Mouse (Mus musculus) splenic B cell, adult 2 months (primary cell): Measurements from ENCODE around the gene Svip.
A peak's percentile ranks its signal among the peaks of the same experiment; 100 is the strongest.

Experiments
- DNase-seq: peaks from one replicate; pipeline ENCODE4 v3.0.0-alpha.2; 2011; ENCODE audit warnings: low read depth, low spot score
- H3K27me3 ChIP-seq: 2 replicates; pipeline ENCODE4 v1.6.1; 2012; ENCODE audit warnings: mild to moderate bottlenecking, low read length, moderate library complexity, mixed read lengths; ENCODE audit not compliant: control insufficient read depth, poor library complexity, insufficient read depth, severe bottlenecking
- H3K36me3 ChIP-seq: 2 replicates; pipeline ENCODE4 v1.6.1; 2012; ENCODE audit warnings: mild to moderate bottlenecking, low read length, moderate library complexity, mixed read lengths; ENCODE audit not compliant: control insufficient read depth, poor library complexity, insufficient read depth, severe bottlenecking

Svip gene

DNA sequence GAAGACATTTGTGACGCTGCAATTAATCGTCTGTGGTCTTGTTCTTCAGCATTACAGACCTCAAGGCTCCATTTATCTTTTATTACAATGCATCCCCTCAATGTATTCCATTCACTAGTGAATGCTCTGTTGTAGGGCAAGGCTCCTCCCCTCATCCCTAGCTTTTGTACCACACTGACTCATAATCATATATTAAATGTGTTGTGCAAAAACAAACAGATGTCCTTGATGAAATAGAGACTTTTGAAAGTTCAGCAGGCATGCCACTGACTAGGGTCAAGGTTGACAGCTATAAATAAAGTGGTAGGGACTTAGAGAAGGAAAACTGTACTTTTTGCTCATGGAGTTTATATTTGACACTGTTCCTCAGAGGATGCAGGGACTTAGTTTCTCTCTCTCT is 32.3 kb downstream of the Svip start:
- no peaks in the 10 kb centered on the region for H3K27me3 ChIP-seq
- no peak for DNase-seq
- H3K36me3 ChIP-seq: no peaks in the 10 kb centered on the region

DNA sequence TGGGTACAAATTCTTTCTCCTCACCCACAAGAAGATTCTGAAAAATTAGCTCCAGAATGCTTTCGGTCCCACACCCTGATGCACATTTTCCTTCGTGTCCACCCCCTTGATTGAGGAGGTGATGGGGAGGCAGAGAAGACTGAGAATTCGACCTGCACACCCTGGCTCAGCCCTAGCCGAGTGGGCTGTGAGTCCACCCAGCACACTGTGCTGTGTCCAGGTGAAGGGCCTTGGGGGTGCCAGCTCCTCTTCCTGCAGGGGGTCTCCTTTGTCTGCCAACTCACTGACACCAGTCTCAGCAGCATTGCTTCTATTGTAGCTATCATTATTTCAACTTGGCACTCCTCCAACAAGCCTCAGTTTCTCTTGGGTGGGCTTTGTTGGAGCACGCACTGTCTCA is 32.7 kb downstream of the Svip start:
- no peak for DNase-seq
- Histone ChIP-seq H3K36me3 (no peaks in the 10 kb centered on the region), H3K27me3 (no peaks in the 10 kb centered on the region)

DNA sequence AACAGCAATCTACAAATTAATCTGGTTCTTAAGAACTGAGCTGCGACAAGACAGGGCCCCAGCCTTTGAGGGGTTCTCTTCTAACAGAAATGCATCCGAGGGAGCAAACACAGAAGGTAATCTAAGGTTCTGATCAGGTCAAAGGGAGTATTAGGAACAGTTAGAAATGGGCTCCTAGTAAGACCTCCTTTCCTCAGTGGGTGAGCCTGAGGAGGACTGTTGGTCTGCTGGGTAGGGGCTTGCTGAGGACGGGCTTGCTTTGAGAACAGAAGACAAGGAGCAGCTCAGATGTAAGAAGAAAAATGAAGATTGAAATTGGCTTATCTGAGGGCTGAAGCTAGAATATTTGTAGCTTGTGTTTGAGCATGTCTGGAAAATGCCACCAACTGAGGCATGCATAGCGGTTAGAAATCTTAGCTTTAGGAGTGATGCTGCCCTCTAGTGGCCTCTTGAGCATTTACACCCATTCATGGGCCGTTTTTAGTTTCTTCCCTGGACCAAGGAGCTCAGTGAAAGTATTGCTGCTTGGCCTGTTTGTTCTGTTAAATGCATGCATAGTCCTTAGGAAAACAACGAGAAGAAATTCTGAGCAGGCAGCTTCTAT is 33.5 kb downstream of the Svip start:
- Histone ChIP-seq H3K36me3 (no peaks in the 10 kb centered on the region), H3K27me3 (no peaks in the 10 kb centered on the region)
- DNase-seq: peak; percentile 41

DNA sequence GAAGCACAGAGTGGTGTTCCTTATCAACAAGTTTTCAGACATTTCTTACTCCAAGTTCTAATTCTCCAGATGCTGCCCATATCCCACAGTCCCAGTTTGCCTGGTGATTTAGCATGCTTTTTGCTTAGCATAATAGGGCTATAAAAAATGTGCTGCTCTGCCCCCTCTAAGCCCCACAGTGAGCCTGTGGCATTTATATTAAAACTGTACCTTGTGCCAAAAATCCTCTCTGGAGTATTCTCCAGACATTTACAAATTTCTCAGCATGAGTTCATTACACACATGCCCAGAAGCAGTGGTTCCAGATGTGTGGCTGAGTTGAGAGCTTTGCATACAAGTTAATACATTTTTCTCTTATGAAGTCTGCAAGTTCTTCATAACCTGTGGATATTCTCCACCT is 36.4 kb downstream of the Svip start:
- H3K36me3 ChIP-seq: no peaks in the 10 kb centered on the region
- H3K27me3 ChIP-seq: no peaks in the 10 kb centered on the region
- DNase-seq: no peak

DNA sequence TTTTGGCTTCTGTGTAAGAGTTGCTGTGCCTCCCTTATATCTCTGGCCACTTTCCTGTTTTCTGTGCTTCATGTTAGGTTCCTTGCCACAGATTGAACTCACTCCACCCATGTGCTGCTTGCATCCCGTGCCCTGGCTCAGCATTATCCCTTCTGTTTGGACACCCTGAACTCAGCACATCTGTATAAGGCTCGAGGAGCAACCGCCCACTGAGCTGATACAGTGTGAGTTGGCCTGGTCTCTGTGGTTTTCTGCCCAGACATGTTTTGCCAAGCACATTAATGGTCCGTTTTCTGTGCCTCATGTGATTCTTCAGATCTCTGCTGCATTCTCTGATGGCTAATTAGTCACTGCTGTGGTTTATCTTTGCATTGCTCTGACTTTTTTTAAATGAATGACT is 38.2 kb downstream of the Svip start:
- DNase-seq: no peak
- no peaks in the 10 kb centered on the region for H3K27me3 ChIP-seq

DNA sequence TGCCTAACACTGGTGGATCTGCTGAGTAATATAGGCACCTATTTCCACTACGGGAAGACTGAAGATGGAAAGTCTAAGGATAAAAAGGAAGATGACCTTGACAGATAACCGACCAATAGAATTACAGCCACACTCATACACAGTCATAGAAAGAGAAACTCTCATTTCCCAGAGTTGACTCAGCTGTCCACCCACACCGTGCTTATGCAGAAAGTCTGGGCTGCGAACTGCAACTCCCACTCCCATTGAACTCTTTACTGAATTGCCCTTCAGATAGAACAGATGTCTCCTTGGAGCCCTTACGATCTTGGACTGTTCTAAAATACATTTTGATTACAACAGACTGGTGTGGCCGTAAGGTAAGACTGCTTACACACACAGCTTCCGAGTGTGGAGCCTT is 41.1 kb downstream of the Svip start:
- no peak for DNase-seq
- H3K27me3 ChIP-seq: no peaks in the 10 kb centered on the region
- no peaks in the 10 kb centered on the region for H3K36me3 ChIP-seq

More for the DNA sequence above, 38.2 kb downstream of the Svip start:
- no peaks in the 10 kb centered on the region for H3K36me3 ChIP-seq

DNA sequence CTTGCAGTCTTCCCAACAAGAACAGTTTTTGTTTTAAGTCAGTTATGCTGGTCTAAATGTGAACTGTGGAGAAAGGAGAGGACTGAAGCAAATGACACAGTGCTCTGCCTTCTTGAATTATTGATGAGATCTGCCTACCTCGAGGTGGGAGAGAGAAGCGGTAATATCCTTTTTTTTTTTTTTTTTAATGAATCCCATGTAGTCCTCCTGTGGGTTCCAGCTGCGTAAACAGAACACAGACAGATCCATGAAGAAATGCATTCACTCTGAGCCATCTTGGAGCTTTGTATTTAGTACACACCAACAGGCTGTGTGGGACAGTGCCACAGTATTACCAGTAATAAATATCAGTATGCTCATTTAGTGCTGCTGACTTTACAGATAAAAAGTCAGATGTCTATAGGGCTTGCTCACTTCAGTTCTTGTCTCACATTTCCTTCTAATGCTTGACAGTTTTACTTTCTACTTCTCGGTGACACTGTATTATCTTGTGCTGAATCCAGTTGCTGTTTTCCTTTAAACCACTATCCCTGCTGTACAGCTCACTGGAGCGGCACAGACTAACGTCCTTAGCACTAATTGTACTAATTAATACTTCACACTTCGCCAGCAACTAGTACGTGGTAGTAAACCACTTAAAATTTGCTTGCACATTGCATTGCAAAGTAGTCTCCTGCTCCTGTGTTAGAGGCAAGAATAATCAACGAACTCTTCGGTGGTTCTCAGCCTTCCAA is 43.4 kb downstream of the Svip start:
- no peak for DNase-seq
- Histone ChIP-seq H3K36me3 (no peaks in the 10 kb centered on the region), H3K27me3 (no peaks in the 10 kb centered on the region)

DNA sequence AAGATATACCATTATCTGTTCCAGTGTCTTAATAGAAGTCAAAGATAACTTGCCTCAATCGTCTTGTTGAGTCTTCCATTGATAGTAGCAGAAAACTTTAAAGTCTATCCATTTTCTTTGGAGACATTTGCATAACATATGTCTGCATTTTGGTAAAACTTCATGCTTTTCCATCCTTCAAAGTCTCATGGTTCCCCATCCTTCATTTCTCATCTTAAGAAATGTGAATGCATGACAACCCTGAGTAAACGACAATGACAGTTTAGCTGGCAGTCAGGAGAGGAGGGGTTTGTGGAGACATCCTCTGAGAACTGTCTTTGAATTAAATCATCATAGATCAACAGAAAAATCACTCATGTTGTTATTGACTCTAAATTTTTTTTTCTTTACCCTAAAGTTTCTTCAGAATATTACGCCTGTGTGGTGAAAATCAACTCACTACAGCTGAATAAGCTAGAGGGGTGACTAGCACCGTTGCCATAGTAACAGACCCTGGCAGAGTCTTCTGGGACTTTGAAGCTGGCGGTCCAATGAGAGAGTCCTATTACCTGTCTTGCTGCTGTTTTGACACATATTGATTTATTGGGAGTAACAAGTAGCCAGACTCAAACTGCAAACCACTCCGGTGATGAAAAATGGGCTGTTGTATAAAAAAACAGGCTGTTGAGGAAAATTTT is 45.0 kb downstream of the Svip start:
- no peaks in the 10 kb centered on the region for H3K27me3 ChIP-seq
- no peak for DNase-seq
- no peaks in the 10 kb centered on the region for H3K36me3 ChIP-seq

DNA sequence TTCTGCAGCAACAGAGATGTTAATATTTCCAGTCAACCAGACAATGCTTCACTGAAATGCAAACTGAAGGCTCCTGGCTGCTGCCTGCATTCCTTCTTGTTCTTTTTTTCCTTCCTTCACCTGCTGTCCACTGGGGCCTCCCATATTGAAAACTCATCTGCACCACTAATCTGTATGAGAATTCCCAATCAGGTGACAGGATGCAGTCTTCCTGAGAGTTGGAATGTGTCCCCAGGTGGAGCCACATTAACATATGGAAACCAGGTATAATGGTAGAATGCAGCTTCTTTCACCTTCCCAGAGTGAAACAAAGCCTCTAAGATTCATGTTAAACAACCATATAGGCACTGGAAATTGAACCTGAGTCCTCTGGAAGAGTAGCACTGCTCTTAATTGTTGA is 48.1 kb downstream of the Svip start:
- DNase-seq: no peak
- H3K27me3 ChIP-seq: no peaks in the 10 kb centered on the region
- H3K36me3 ChIP-seq: no peaks in the 10 kb centered on the region

DNA sequence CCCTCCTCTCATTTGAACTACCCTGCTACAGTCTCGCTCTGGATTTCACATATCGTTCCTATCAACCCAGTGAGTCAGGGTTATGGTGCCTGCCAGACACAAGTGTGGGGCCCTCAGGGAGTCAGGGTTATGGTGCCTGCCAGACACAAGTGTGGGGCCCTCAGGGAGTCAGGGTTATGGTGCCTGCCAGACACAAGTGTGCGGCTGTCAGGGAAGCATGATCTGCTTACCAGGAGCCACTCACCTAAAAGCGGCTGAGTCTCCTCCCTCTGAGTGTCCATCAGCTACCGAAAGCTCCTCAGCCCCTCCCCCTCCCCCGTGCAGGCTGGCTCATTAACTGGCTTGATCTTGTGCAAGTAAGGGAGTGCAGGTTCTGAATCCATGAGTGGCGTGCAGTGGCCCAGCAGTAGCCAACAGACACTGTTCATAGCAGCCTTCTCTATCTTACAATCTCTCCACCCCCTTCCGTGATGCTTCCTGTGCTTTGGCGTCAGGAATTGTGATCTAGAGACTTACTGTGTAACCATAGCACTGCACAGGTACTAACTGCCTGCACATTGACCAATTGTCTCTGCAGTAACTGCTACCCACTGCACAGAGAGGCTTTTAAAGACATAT is 50.3 kb downstream of the Svip start:
- DNase-seq: no peak
- H3K36me3 ChIP-seq: no peaks in the 10 kb centered on the region
- H3K27me3 ChIP-seq: no peaks in the 10 kb centered on the region
